Mouse (Mus musculus) forebrain, embryonic 11.5 days (tissue): ENCODE measurements around the gene Adh6a. TPM values are rescaled to one million over a fixed set of nuclear protein-coding genes. Genes with fewer than 3 reads are reported as not detected.

Experiments used
- ATAC-seq: fragments of 200-750 bp; cut with Nextera tagmentation; replicated peaks from 2 replicates; pipeline ENCODE4 v1.8.0; 2017; ENCODE audit warnings: moderate TSS enrichment; ENCODE audit not compliant: low FRiP score
- DNase-seq: peaks from one replicate; pipeline ENCODE4 v3.0.0-alpha.2; 2017; ENCODE audit warnings: low spot score
- H3K27ac ChIP-seq: fragments of 300-500 bp; sonication (generic); 2 replicates; pipeline ENCODE4 v1.5.1; 2014; ENCODE audit warnings: low read depth, low read length
- H3K27me3 ChIP-seq: fragments of 300-500 bp; sonication (generic); 2 replicates; pipeline ENCODE4 v1.6.1; 2014; ENCODE audit warnings: mild to moderate bottlenecking, low read length, mixed read lengths; ENCODE audit not compliant: control insufficient read depth, insufficient read depth
- H3K36me3 ChIP-seq: fragments of 300-500 bp; sonication (generic); 2 replicates; pipeline ENCODE4 v1.6.1; 2014; ENCODE audit warnings: mild to moderate bottlenecking, low read length, moderate library complexity, mixed read lengths; ENCODE audit not compliant: control insufficient read depth, insufficient read depth
- H3K4me1 ChIP-seq: fragments of 300-500 bp; sonication (generic); replicated peaks from 2 replicates; pipeline ENCODE4 v1.6.1; 2014; ENCODE audit warnings: low read length, mixed read lengths; ENCODE audit not compliant: control insufficient read depth, insufficient read depth
- H3K4me2 ChIP-seq: fragments of 300-500 bp; sonication (generic); 2 replicates; pipeline ENCODE4 v1.6.1; 2014; ENCODE audit warnings: low read depth, mild to moderate bottlenecking, low read length, moderate library complexity, mixed read lengths; ENCODE audit not compliant: severe bottlenecking
- H3K4me3 ChIP-seq: fragments of 300-500 bp; sonication (generic); 2 replicates; pipeline ENCODE4 v1.5.1; 2014; ENCODE audit warnings: low read depth, low read length
- H3K9ac ChIP-seq: fragments of 300-500 bp; sonication (generic); 2 replicates; pipeline ENCODE4 v1.6.1; 2014; ENCODE audit warnings: low read length
- H3K9me3 ChIP-seq: fragments of 300-500 bp; sonication (generic); 2 replicates; pipeline ENCODE4 v1.6.1; 2016; ENCODE audit warnings: low read length, mixed read lengths; ENCODE audit not compliant: control insufficient read depth
- WGBS: fragments of 180-500 bp; shearing (Covaris S2); extraction: QIAGEN DNeasy Blood & Tissue Kit; methylation state at CpG from one replicate; pipeline ENCODE4 v1.1.7; 2014; 5-methylcytosine and 5-hydroxymethylcytosine counted together
- polyA plus RNA-seq: library from polyadenylated mRNA; unstranded; fragments of >200 nt; fragmentation: Nextera tagmentation; extraction: Ambion mirVana; gene quantifications from 2 replicates; pipeline ENCODE4 v1.2.1, GENCODE M21; 2014

Adh6a gene
- polyA plus RNA-seq, 1 experiment from 2014 or later: not detected

DNA sequence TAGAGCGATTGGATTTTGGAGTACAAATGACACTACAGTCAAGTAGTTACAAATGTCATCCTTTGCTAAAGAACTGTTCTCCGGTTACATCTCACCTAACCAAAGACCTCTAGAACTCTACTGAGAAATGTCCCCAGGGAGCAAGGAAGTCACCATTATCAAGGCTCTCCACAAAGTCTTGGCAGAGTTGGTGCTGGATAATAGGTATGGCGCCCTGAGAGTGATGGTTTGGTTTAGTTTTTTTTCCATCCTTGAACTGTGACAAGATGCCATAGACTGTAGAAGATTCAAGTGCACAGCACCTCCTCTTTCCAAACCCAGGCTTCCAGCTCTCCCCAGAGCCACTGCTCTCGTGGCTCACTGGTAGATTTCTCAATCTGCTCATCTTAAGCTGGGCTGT is 25.4 kb upstream of the Adh6a start:
- no peaks in the 10 kb centered on the region for H3K36me3 ChIP-seq
- no peak for DNase-seq
- no peak for ATAC-seq
- H3K4me2 ChIP-seq: no peak overlapping the region
- no peak overlapping the region for H3K27ac ChIP-seq
- no peak overlapping the region for H3K9ac ChIP-seq
- H3K4me1 ChIP-seq: no peaks in the 10 kb centered on the region
- 88% methylated on average over 4 of the region's 4 CpGs for WGBS
- no peak overlapping the region for H3K4me3 ChIP-seq
- no peaks in the 10 kb centered on the region for H3K9me3 ChIP-seq
- no peaks in the 10 kb centered on the region for H3K27me3 ChIP-seq

DNA sequence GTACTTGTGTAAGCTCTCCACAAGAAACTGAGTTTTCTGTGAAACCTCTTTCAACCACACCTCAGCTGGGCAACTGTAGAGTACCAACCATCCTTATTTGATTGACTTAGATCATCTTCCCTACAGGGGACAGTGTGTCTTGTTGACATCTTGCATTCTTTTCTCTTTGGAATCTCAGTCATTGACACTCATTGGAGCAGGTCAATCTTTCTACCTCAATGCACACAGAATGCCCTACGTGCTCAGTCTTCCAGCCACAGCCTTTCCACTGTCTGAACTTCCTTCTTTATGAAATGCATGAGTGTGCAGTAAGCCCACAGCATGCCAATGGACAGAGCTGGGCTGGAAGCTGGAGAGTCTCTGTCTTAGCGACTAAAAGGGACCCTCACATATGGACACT is 22.4 kb upstream of the Adh6a start:
- no peaks in the 10 kb centered on the region for H3K4me1 ChIP-seq
- no peaks in the 10 kb centered on the region for H3K36me3 ChIP-seq
- H3K4me2 ChIP-seq: no peak overlapping the region
- H3K27me3 ChIP-seq: no peaks in the 10 kb centered on the region
- H3K4me3 ChIP-seq: no peak overlapping the region
- WGBS: 62% methylated on average over 2 of the region's 2 CpGs
- no peak overlapping the region for H3K9ac ChIP-seq
- no peaks in the 10 kb centered on the region for H3K9me3 ChIP-seq
- no peak for DNase-seq
- no peak for ATAC-seq
- no peak overlapping the region for H3K27ac ChIP-seq

DNA sequence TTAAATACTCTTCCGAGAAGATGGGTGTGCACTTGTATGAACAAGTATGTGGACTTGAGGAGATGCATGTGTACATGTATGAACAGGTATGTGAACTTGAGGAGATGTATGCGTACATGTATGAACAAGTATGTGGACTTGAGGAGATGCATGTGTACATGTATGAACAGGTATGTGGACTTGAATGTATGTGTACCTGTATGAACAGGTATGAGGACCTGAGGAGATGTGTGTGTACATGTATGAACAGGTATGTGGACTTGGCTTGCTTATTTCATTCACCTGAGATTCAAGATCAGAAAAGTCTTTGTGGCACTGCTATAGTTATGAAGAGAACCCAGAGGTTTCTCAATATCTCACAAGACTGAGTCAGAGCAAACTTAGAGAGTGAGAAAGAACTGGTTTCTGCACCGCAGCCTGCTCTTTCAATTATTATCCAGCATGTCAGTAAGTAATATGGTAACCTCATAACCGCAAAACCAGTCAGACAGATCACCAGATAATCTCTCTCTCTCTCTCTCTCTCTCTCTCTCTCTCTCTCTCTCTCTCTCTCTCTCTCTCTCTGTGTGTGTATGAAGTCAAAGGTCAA is 21.5 kb upstream of the Adh6a start:
- H3K4me3 ChIP-seq: no peak overlapping the region
- H3K9me3 ChIP-seq: no peaks in the 10 kb centered on the region
- WGBS: 93% methylated on average over 4 of the region's 4 CpGs
- H3K9ac ChIP-seq: no peak overlapping the region
- H3K4me1 ChIP-seq: no peaks in the 10 kb centered on the region
- no peak for DNase-seq
- no peak for ATAC-seq
- no peak overlapping the region for H3K27ac ChIP-seq
- no peaks in the 10 kb centered on the region for H3K36me3 ChIP-seq
- no peak overlapping the region for H3K4me2 ChIP-seq
- H3K27me3 ChIP-seq: no peaks in the 10 kb centered on the region

DNA sequence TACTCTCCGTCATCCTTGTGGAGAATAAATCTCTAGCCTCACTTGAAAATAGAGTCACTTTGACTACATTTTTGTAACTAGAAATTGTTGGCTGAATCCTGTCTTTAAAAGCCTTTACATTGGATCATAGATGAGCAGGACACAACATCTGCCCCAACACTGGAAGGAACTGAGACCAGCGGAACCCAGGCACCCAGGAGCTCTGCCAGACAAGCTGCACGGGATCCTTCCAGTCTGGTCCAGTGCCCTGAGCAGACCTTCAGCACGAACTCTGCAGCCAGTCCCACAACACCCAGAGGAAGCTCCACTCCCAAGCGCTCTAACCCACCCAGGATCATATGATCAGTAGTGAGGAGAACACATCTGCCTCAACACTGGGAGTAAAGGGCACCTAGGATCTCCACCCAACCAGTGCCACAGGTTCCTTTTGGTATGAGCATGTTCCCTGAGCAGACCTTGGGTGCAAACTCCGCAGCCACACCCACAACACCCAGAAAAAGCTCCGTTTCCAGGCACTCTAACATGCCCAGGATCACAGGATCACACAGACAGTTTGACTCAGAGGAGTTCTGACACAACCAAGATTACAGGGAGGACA is 19.7 kb upstream of the Adh6a start:
- Histone ChIP-seq H3K4me3 (no peak overlapping the region), H3K9ac (no peak overlapping the region), H3K9me3 (0 out of 2 replicates have a peak, but pooled peaks cover 2% of the 10 kb centered on the region), H3K27ac (no peak overlapping the region), H3K27me3 (no peaks in the 10 kb centered on the region), H3K4me1 (no peaks in the 10 kb centered on the region), H3K36me3 (no peaks in the 10 kb centered on the region), H3K4me2 (no peak overlapping the region)
- ATAC-seq (no peak), DNase-seq (no peak)
- 86% methylated on average over 7 of the region's 7 CpGs for WGBS

DNA sequence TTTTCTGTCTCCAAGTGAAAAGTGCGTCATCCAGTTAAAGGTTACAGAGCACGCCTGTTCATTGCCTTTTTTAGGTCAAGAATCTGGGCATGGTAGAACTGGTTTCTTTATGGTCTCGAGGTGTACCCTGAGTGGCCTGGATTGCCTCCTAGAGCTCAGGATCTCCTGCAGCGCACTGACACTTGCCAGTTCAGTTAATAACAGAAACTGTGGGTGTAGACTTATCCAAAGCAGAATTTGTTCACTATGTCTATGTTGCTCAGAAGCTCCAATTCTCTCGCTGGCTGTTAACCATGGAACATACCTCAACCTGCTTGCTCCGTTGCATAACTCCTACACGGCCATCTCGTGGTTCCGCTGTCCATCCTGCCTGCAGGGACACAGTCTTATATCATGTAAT is 13.0 kb upstream of the Adh6a start:
- H3K27me3 ChIP-seq: no peaks in the 10 kb centered on the region
- no peak overlapping the region for H3K9ac ChIP-seq
- no peak overlapping the region for H3K4me3 ChIP-seq
- WGBS: 89% methylated on average over 9 of the region's 9 CpGs
- ATAC-seq (no peak), DNase-seq (no peak)
- H3K36me3 ChIP-seq: no peaks in the 10 kb centered on the region
- 0 out of 2 replicates have a peak, but pooled peaks cover 2% of the 10 kb centered on the region for H3K9me3 ChIP-seq
- H3K4me2 ChIP-seq: no peak overlapping the region
- no peaks in the 10 kb centered on the region for H3K4me1 ChIP-seq
- no peak overlapping the region for H3K27ac ChIP-seq

DNA sequence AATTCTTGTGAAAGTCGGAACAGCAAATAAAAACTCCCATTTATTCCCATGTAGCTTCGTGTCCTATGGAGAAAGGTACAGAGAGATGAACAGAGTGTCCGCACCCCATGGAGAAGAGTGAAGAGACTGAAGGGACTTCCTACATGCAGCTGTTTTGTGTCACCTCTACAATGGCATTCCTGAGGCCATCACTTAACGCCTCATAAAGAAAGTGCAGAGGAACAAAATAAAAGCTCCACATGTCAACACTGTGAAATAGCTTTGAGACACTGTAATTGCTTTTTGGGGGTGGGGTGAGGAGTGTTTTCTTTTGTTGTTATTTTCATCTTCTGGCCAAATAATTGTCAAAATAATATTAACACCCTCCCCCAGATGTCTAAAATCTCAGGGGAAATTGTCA is 10.4 kb upstream of the Adh6a start:
- 0 out of 2 replicates have a peak, but pooled peaks cover 2% of the 10 kb centered on the region for H3K9me3 ChIP-seq
- no peak overlapping the region for H3K9ac ChIP-seq
- H3K27me3 ChIP-seq: no peaks in the 10 kb centered on the region
- H3K4me2 ChIP-seq: no peak overlapping the region
- H3K4me3 ChIP-seq: no peak overlapping the region
- no peak for DNase-seq
- no peak for ATAC-seq
- no peaks in the 10 kb centered on the region for H3K4me1 ChIP-seq
- no peak overlapping the region for H3K27ac ChIP-seq
- WGBS: 70% methylated on average over 4 of the region's 4 CpGs
- H3K36me3 ChIP-seq: no peaks in the 10 kb centered on the region

DNA sequence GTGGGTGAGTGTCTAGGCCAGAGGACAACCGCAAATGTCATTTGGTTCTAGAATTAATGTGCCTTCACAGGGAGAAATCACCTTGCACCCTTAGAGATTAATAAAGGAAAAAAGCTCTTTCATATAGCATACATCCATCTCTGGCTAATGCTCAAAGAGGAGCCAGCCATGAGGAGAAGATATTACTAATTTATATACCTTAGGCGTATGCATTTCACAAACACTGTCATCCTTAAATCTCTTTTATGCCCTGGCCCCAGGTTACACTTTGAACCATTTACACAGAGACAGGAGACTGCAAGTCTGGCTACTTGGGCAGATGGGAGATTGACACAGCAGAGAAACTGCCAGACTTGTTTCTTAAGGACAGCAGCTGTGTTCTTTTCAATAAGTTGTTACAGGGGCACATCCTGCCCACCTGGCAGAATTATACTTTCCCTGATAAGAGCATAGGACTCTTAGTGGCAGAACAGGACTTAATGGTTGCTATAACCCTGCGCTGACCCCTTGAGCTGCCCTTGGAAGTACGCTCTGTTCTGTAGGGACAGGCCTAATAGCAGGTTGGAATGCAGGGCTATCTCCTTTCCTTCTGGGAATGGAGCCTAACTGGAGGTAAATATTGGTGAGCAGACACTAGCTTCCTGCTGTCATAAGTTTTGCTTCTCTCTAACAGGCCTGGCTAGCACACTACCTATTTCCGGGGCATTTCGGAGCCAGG is 9.2 kb upstream of the Adh6a start:
- DNase-seq (no peak), ATAC-seq (no peak)
- 92% methylated on average over 6 of the region's 6 CpGs for WGBS

DNA sequence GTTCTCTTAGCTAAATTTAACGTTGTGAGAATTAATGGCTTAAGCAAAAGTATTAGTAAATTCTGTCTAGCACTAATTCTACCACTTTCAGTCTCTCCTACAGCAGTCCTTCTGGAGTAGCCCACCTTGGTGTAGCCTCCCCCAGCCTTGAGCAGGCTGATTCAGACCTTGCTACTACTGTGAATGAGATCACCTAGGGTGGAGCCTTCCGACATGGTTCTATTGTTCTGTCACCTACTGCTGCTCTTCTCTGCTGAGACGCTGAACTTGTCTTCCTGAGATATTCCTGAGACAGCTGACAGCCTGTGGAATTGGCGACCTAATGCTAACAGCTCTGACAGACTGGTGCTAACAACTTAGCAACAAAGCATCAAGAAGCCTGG is 8.6 kb upstream of the Adh6a start:
- no peak overlapping the region for H3K4me3 ChIP-seq
- no peak overlapping the region for H3K27ac ChIP-seq
- H3K4me1 ChIP-seq: no peaks in the 10 kb centered on the region
- no peak overlapping the region for H3K4me2 ChIP-seq
- H3K36me3 ChIP-seq: no peaks in the 10 kb centered on the region
- H3K27me3 ChIP-seq: no peaks in the 10 kb centered on the region
- no peak overlapping the region for H3K9ac ChIP-seq
- 60% methylated on average over 4 of the region's 4 CpGs for WGBS
- no peak for DNase-seq
- ATAC-seq: no peak
- no peaks in the 10 kb centered on the region for H3K9me3 ChIP-seq

More for the DNA sequence above, 9.2 kb upstream of the Adh6a start:
- Histone ChIP-seq H3K27me3 (no peaks in the 10 kb centered on the region), H3K9ac (no peak overlapping the region), H3K4me1 (no peaks in the 10 kb centered on the region), H3K4me3 (no peak overlapping the region), H3K27ac (no peak overlapping the region), H3K4me2 (no peak overlapping the region), H3K9me3 (no peaks in the 10 kb centered on the region), H3K36me3 (no peaks in the 10 kb centered on the region)
